Mouse (Mus musculus) liver, embryonic 14.5 days (tissue): ENCODE data around the gene Crabp2. TPM values are rescaled to one million over a fixed set of nuclear protein-coding genes. Genes with fewer than 3 reads are reported as not detected.

ENCODE experiments used
- ATAC-seq: fragments of 200-750 bp; cut with Nextera tagmentation; 2 replicates; pipeline ENCODE4 v1.8.0; 2017; ENCODE audit warnings: moderate number of reproducible peaks, mild to moderate bottlenecking, moderate library complexity; ENCODE audit not compliant: insufficient read depth
- DNase-seq, 3 experiments: peaks; one replicate each; pipeline ENCODE4 v3.0.0-alpha.2; 2012 to 2013; ENCODE audit warnings: low read depth in 3 of 3, low spot score in 3 of 3
- H3K27ac ChIP-seq: fragments of 300-500 bp; sonication (generic); 2 replicates; pipeline ENCODE4 v1.5.1; 2014; ENCODE audit warnings: moderate library complexity, mild to moderate bottlenecking, control low read depth, inconsistent platforms
- H3K27me3 ChIP-seq: fragments of 300-500 bp; sonication (generic); 2 replicates; pipeline ENCODE4 v1.6.1; 2014; ENCODE audit warnings: mild to moderate bottlenecking, low read length, moderate library complexity; ENCODE audit not compliant: control insufficient read depth, insufficient read depth
- H3K36me3 ChIP-seq: fragments of 300-500 bp; sonication (generic); replicated peaks from 2 replicates; pipeline ENCODE4 v1.6.1; 2014; ENCODE audit warnings: low read depth; ENCODE audit not compliant: control insufficient read depth, insufficient read depth
- H3K4me1 ChIP-seq, 2 experiments: fragments of 200-500 bp in 1 of 2; fragments of 300-500 bp in 1 of 2; sonication (generic) in 1 of 2; replicated peaks; 2 replicates each; pipeline ENCODE4 v1.6.1; 2012 to 2014; ENCODE audit warnings: antibody characterized with exemption in 1 of 2, inconsistent platforms in 1 of 2, low read length in 1 of 2; ENCODE audit not compliant: control insufficient read depth in 2 of 2, insufficient read depth in 2 of 2
- H3K4me2 ChIP-seq: fragments of 300-500 bp; sonication (generic); 2 replicates; pipeline ENCODE4 v1.6.1; 2014; ENCODE audit warnings: low read depth, mild to moderate bottlenecking, control low read depth, moderate library complexity
- H3K4me3 ChIP-seq, 2 experiments: fragments of 200-500 bp in 1 of 2; fragments of 300-500 bp in 1 of 2; sonication (generic) in 1 of 2; 2 replicates each; pipeline ENCODE4 v1.5.1; 2012 to 2014; ENCODE audit warnings: low read depth in 2 of 2, low read length in 2 of 2, mild to moderate bottlenecking in 2 of 2, control low read depth in 1 of 2, inconsistent platforms in 1 of 2, moderate library complexity in 1 of 2; ENCODE audit not compliant: insufficient read depth in 1 of 2
- H3K9ac ChIP-seq: fragments of 300-500 bp; sonication (generic); replicated peaks from 2 replicates; pipeline ENCODE4 v1.6.1; 2014; ENCODE audit warnings: mild to moderate bottlenecking, control low read depth, moderate library complexity
- H3K9me3 ChIP-seq: fragments of 300-500 bp; sonication (generic); 2 replicates; pipeline ENCODE4 v1.6.1; 2016; ENCODE audit warnings: low read length, mixed read lengths; ENCODE audit not compliant: control insufficient read depth
- CTCF ChIP-seq: IDR thresholded peaks from 2 replicates; pipeline ENCODE4 v1.5.1; 2016; ENCODE audit warnings: antibody characterized with exemption, low read depth, control low read depth
- EP300 ChIP-seq: IDR thresholded peaks from 2 replicates; pipeline ENCODE4 v1.6.1; 2016; ENCODE audit warnings: antibody characterized with exemption, low read depth
- WGBS: fragments of 180-500 bp; shearing (Covaris S2); extraction: QIAGEN DNeasy Blood & Tissue Kit; methylation state at CpG from one replicate; pipeline ENCODE4 v1.1.7; 2014; ENCODE audit not compliant: insufficient replicate concordance; 5-methylcytosine and 5-hydroxymethylcytosine counted together
- polyA plus RNA-seq, 2 experiments: library from polyadenylated mRNA; depleted of rRNA in 1 of 2; stranded (reverse) in 1 of 2; unstranded in 1 of 2; fragments of >200 nt; fragmentation: Nextera tagmentation in 1 of 2; extraction: Ambion mirVana in 1 of 2; gene quantifications; 2 replicates each; pipeline versions ENCODE4 v1.2.1 to v1.2.3; 2012 to 2014

Gene Crabp2
- polyA plus RNA-seq, 2 experiments, result 0.10 to 0.17 TPM

DNA sequence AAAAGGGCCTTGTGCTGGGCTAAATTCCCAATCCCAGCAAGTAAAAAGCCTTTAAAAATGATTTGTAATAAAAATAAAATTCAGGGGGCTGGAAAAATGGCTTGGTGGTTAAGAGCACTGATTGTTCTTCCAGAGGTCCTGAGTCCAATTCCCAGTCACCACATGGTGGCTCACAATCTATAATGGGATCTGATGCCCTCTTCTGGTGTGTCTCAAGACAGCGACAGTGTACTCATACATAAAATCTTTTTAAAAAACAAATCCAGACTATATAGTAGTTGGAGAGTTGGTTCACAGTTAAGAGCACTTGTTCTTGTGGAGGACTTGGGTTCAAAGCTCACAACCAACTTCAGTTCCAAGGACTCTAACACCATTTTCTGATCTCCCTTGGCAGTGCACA lies 31.5 kb upstream of the Crabp2 start:
- H3K9me3 ChIP-seq, result no peaks in the 10 kb centered on the region
- DNase-seq (no peak), ATAC-seq (no peak)
- no peak overlapping the region for H3K9ac ChIP-seq
- H3K4me1 ChIP-seq, result peaks cover 13 to 22% of the 10 kb centered on the region in 2 experiments
- peaks cover 53% of the 10 kb centered on the region for H3K36me3 ChIP-seq
- WGBS, result 74% methylated on average over 1 of the region's 1 CpGs
- no peak overlapping the region for H3K27ac ChIP-seq
- H3K4me2 ChIP-seq, result no peak overlapping the region
- H3K27me3 ChIP-seq, result no peaks in the 10 kb centered on the region
- no peak for TF ChIP-seq CTCF
- no peak for TF ChIP-seq EP300
- H3K4me3 ChIP-seq, result no peak overlapping the region

DNA sequence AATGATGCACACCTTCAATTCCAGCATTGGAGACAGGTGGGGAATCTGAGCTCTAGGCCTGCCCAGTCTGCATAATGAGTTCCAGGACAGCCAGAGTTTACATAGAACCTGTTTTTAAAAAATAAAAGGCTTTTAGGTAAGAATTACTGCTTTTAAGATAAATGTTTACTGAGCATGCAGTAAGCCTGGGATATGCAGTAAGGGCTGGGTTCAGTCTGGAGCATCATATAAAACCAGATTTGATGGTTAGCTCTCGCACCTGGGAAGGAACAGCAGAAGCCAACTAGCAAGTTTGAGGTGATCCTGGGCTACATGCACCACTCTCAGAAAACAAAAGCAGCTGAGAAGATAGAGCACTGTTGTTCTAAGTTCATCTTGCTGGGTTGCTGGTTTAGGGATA lies 29.9 kb upstream of the Crabp2 start:
- peaks cover 52% of the 10 kb centered on the region for H3K36me3 ChIP-seq
- peak overlapping the region in 1 of 2 experiments; percentile 72; a peak in 1 of 4 replicates for H3K4me3 ChIP-seq
- no peak for ATAC-seq

DNA sequence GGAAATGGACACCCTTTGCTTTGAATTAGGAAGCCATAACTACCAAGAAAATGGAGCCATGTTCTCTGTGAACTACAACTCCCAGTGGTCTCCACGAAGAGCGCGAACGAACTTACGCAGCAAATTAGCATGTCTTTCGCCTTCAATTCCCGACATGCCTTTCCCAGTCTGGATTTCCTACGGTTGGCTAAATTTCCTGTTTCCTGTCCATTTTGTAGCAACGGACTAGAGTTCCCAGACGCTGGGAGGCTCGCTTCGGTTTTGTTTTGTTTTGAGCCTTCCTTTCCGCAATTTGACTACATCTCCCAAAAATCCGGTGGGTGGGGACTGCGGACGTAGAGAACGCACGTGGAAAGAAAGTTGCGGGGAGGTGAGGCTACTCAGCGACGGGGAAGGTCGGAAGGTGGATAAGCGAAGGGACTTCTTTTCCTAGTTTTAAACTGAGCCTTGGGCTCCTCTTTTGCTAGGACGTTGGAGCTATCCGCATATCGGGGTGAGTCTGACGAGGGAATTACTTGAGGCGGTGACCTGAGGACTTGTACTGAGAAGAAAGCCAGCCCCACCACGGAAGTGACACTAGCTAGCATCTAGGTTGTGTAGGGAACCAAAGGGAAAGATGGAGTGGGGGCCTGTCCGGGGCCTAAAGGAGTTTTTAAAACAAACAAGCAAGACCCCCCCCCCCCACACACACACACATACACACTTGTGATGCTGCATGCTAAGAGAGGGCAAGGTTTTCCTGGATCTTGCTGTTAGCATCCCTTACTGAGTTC lies 28.9 kb upstream of the Crabp2 start, which contains the start of gene Mrpl24:
Gene Mrpl24 (plus strand): TSS at position 171 of the 773 bp plus-strand sequence.
- WGBS, result under 1% methylated on average over 30 of the region's 30 CpGs
- Histone ChIP-seq H3K4me2 (peak within 1 kb of the TSS; percentile 82), H3K27ac (peak within 1 kb of the TSS; percentile 69), H3K27me3 (no peaks in the 10 kb centered on the region), H3K4me1 (peaks cover 5 to 10% of the 10 kb centered on the region in 2 experiments), H3K4me3 (peak within 1 kb of the TSS; percentile 72 to 81), H3K9ac (peak within 1 kb of the TSS; percentile 79), H3K9me3 (no peaks in the 10 kb centered on the region), H3K36me3 (peaks cover 52% of the 10 kb centered on the region)
- TF ChIP-seq CTCF (no peak), EP300 (peak; percentile 42)
- DNase-seq, result peak; percentile 73 to 81 (median 76)
- ATAC-seq, result peak; percentile 72

More for the DNA sequence above, 29.9 kb upstream of the Crabp2 start:
- 81% methylated on average over 1 of the region's 1 CpGs for WGBS
- Histone ChIP-seq H3K9ac (peak overlapping the region; percentile 79; the same call in 1 of the 2 replicates), H3K9me3 (no peaks in the 10 kb centered on the region), H3K27ac (peak overlapping the region; percentile 69), H3K27me3 (no peaks in the 10 kb centered on the region), H3K4me1 (peaks cover 7 to 10% of the 10 kb centered on the region in 2 experiments), H3K4me2 (peak overlapping the region; percentile 82)
- DNase-seq, result no peak
- TF ChIP-seq EP300 (no peak), CTCF (no peak)

DNA sequence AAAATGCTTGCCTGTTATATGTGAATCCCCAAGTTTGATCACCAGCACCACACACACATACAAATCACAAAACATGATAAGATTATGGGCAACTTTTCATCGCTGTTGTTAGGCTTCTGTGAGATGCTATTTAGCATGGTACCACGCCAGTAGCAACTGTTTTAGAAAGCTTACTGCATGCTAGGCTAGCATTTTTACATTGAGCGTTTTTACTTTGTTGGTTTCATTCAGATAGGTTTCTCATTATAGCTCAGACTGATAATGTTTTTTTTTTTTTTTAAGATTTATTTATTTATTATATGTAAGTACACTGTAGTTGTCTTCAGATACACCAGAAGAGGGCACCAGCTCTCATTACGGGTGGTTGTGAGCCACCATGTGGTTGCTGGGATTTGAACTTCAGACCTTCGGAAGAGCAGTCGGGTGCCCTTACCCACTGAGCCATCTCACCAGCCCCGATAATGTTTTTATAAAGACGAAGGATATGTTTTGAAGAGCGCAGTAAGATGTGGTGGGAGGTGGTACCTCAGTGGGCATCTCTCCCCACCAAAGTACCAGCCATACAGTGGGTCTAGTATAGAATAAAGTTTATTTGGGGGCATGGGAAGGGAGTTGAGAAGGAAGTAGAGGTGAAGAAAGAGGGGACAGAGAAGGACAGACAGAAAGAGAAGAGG lies 28.1 kb upstream of the Crabp2 start:
- Histone ChIP-seq H3K4me2 (peak overlapping the region; percentile 82), H3K9me3 (no peaks in the 10 kb centered on the region), H3K4me1 (peaks cover 5 to 10% of the 10 kb centered on the region in 2 experiments), H3K27ac (no peak overlapping the region), H3K4me3 (peak overlapping the region; percentile 72 to 81), H3K9ac (peak overlapping the region; percentile 79), H3K36me3 (peaks cover 51% of the 10 kb centered on the region), H3K27me3 (no peaks in the 10 kb centered on the region)
- DNase-seq (no peak), ATAC-seq (no peak)
- WGBS, result 48% methylated on average over 9 of the region's 9 CpGs
- TF ChIP-seq CTCF (peak; percentile 27), EP300 (no peak)

DNA sequence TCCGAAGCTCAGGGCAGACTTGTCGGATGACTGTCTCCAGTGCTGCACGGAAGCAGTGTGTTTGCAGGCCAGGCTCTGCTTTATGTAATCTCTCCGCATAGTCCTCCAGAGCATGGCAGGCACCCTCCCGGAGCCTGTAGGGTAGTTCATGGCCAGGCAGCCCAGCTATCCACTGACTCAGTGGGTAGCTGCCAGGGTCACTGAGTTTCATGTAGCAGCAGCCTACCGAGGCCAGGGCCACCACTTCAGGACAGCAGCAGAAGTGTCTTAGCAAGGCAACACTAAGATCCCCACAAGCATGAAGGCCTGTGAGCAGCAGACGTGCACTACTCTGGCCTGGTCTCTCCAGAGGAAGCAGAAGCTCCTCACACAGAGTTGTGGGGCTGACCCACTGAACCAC lies 23.5 kb upstream of the Crabp2 start:
- Histone ChIP-seq H3K27me3 (no peaks in the 10 kb centered on the region), H3K27ac (no peak overlapping the region), H3K9ac (no peak overlapping the region), H3K4me1 (peaks cover 2 to 9% of the 10 kb centered on the region in 2 experiments), H3K9me3 (no peaks in the 10 kb centered on the region), H3K36me3 (peaks cover 26% of the 10 kb centered on the region), H3K4me3 (no peak overlapping the region), H3K4me2 (no peak overlapping the region)
- no peak for ATAC-seq
- WGBS, result 80% methylated on average over 7 of the region's 7 CpGs
- no peak for DNase-seq
- TF ChIP-seq EP300, result no peak
